Mouse (Mus musculus) heart, postnatal 36 days (tissue): ENCODE results near the gene Igdcc4. TPM values are rescaled to one million over a fixed set of nuclear protein-coding genes. Genes with fewer than 3 reads are reported as not detected.

Source experiments
- total RNA-seq, 2 experiments: library from RNA; stranded (reverse); gene quantifications; 2 replicates each; pipeline ENCODE4 v1.2.3; 2021

The Igdcc4 gene
- total RNA-seq, 2 experiments from 2014 or later, result 9.8 to 10.7 TPM

Other genes with a start within 250 kb of the Igdcc4 start
- under 1 TPM; 0.14 to 0.22 TPM for gene Slc24a1, start 149.9 kb upstream of the Igdcc4 start, total RNA-seq
- 10 to 100 TPM; 15.9 to 16.0 TPM for gene Ints14, start 140.6 kb upstream of the Igdcc4 start, total RNA-seq
- gene Hacd3, start 79.8 kb upstream of the Igdcc4 start, total RNA-seq, result 10 to 100 TPM; 17.3 to 18.6 TPM
- gene Dpp8, start 69.1 kb upstream of the Igdcc4 start, total RNA-seq, result 10 to 100 TPM; 58.1 to 64.9 TPM
- gene Igdcc3, start 39.7 kb downstream of the Igdcc4 start, total RNA-seq, result under 1 TPM in 1 of 2 experiments, not detected in 1; 0.08 TPM
- gene Parp16, start 93.9 kb downstream of the Igdcc4 start, total RNA-seq, result 1 to 10 TPM; 3.8 to 4.1 TPM
- gene Cilp, start 163.7 kb downstream of the Igdcc4 start, total RNA-seq, result 1 to 10 TPM; 3.9 to 5.6 TPM
- 100 to 1,000 TPM; 127 to 134 TPM for gene Clpx, start 192.8 kb downstream of the Igdcc4 start, total RNA-seq
- gene Pdcd7, start 244.6 kb downstream of the Igdcc4 start, total RNA-seq, result 10 to 100 TPM; 13.4 to 14.7 TPM